In genomic region chr12:79820228-79820958, GRCm38 (mm10) we compare ENCODE assay signal across 24 mouse cellular contexts.
A peak's percentile ranks its signal among the peaks of the same experiment; 100 is the strongest.
DNase-seq lines count a peak whose midpoint lies in the region; ATAC-seq lines count a peak whose summit lies in the region.
"Had no signal": no experiment of that assay in that cellular context is flagged by ENCODE, and none has a peak within 500 bp of the region (broad histone marks: within the 10 kb centered on the region; RNA-seq: fewer than 3 reads in every experiment).

No protein-coding gene starts in this region.

- H3K9ac ChIP-seq in forebrain, embryonic 12.5 days: no peak overlapping the region
- H3K9ac ChIP-seq in midbrain, embryonic 13.5 days (replicated peaks): no peak overlapping the region
- H3K9ac ChIP-seq in limb, embryonic 12.5 days (replicated peaks): no peak overlapping the region
- H3K9ac ChIP-seq: heart, embryonic 13.5 days; hindbrain, embryonic 14.5 days; liver, embryonic 12.5 days had no signal

- H3K27me3 ChIP-seq in forebrain, embryonic 10.5 days (ENCODE audit: poor library complexity, severe bottlenecking): peaks cover 46% of the 10 kb centered on the region
- peaks cover 17% of the 10 kb centered on the region for H3K27me3 ChIP-seq in forebrain, embryonic 12.5 days
- H3K27me3 ChIP-seq in midbrain, embryonic 10.5 days (ENCODE audit: low read depth, poor library complexity, severe bottlenecking): peaks cover 33% of the 10 kb centered on the region
- 0 out of 2 replicates have a peak, but pooled peaks cover 3% of the 10 kb centered on the region for H3K27me3 ChIP-seq in midbrain, embryonic 13.5 days
- no peaks in the 10 kb centered on the region for H3K27me3 ChIP-seq in limb, embryonic 12.5 days
- H3K27me3 ChIP-seq: heart, embryonic 13.5 days; liver, embryonic 12.5 days had no signal

- H3K4me1 ChIP-seq in forebrain, embryonic 10.5 days: peaks cover 47% of the 10 kb centered on the region
- peaks cover 14% of the 10 kb centered on the region for H3K4me1 ChIP-seq in forebrain, embryonic 12.5 days
- peaks cover 30% of the 10 kb centered on the region for H3K4me1 ChIP-seq in midbrain, embryonic 10.5 days
- no peaks in the 10 kb centered on the region for H3K4me1 ChIP-seq in midbrain, embryonic 13.5 days (replicated peaks)
- H3K4me1 ChIP-seq in limb, embryonic 12.5 days (replicated peaks): peaks cover 30% of the 10 kb centered on the region
- H3K4me1 ChIP-seq: liver, embryonic 12.5 days had no signal

- H3K27ac ChIP-seq in forebrain, embryonic 10.5 days: peak overlapping the region; percentile 54
- H3K27ac ChIP-seq in forebrain, embryonic 12.5 days: no peak overlapping the region
- H3K27ac ChIP-seq in midbrain, embryonic 10.5 days (replicated peaks): peak overlapping the region; percentile 38; the same call in 1 of the 2 replicates
- no peak overlapping the region for H3K27ac ChIP-seq in midbrain, embryonic 13.5 days
- peak overlapping the region; percentile 45; the same call in 1 of the 2 replicates for H3K27ac ChIP-seq in limb, embryonic 12.5 days
- H3K27ac ChIP-seq: heart, embryonic 13.5 days; hindbrain, embryonic 14.5 days; kidney, postnatal 0 days; liver, embryonic 12.5 days had no signal

- H3K9me3 ChIP-seq in forebrain, embryonic 10.5 days: no peaks in the 10 kb centered on the region
- no peaks in the 10 kb centered on the region for H3K9me3 ChIP-seq in forebrain, embryonic 12.5 days
- H3K9me3 ChIP-seq in midbrain, embryonic 10.5 days (replicated peaks): no peaks in the 10 kb centered on the region
- H3K9me3 ChIP-seq in midbrain, embryonic 13.5 days: no peaks in the 10 kb centered on the region
- no peaks in the 10 kb centered on the region for H3K9me3 ChIP-seq in limb, embryonic 12.5 days
- H3K9me3 ChIP-seq: heart, embryonic 13.5 days; liver, embryonic 12.5 days had no signal

- H3K4me3 ChIP-seq in forebrain, embryonic 10.5 days: no peak overlapping the region
- H3K4me3 ChIP-seq in forebrain, embryonic 12.5 days (replicated peaks): no peak overlapping the region
- H3K4me3 ChIP-seq in midbrain, embryonic 10.5 days: no peak overlapping the region
- H3K4me3 ChIP-seq in midbrain, embryonic 13.5 days (replicated peaks): no peak overlapping the region
- no peak overlapping the region for H3K4me3 ChIP-seq in limb, embryonic 12.5 days (replicated peaks)
- H3K4me3 ChIP-seq: erythroblast, embryonic 14.5 days; heart, embryonic 13.5 days; liver, embryonic 12.5 days had no signal

- 63% methylated on average over 8 of the region's 8 CpGs for WGBS in forebrain, embryonic 10.5 days
- 71% methylated on average over 8 of the region's 8 CpGs for WGBS in forebrain, embryonic 12.5 days
- 74% methylated on average over 8 of the region's 8 CpGs for WGBS in midbrain, embryonic 10.5 days
- 77% methylated on average over 8 of the region's 8 CpGs for WGBS in midbrain, embryonic 13.5 days
- WGBS in limb, embryonic 12.5 days: 51% methylated on average over 8 of the region's 8 CpGs

- no peak for DNase-seq in forebrain, embryonic 10.5 days (ENCODE audit: extremely low spot score, low spot score)
- DNase-seq in midbrain, embryonic 10.5 days (ENCODE audit: low spot score): no peak
- no peak for DNase-seq in cerebellum, adult 11-12 months
- DNase-seq in MN1 (ENCODE audit: low spot score): no peak
- DNase-seq in kidney, postnatal 4 days: no peak
- DNase-seq: adrenal gland, postnatal 14 days; cerebellum, adult 18-20 months; cerebellum, postnatal 25 days; embryo, embryonic 11 days; kidney, adult 18-20 months; lung, adult 2 months; retina, postnatal 1 day; thymus, postnatal 14 days had no signal

- ATAC-seq in forebrain, embryonic 12.5 days (ENCODE audit: low FRiP score): no peak
- no peak for ATAC-seq in midbrain, embryonic 13.5 days
- no peak for ATAC-seq in limb, embryonic 12.5 days (ENCODE audit: insufficient number of reproducible peaks, insufficient read depth, low FRiP score, low TSS enrichment, low read depth)
- ATAC-seq: activated CD4-positive, CD25-positive, alpha-beta regulatory T cell, adult 4 months; CD4-positive, CD25-positive, alpha-beta regulatory T cell, adult 4 months; forebrain, embryonic 16.5 days; liver, embryonic 12.5 days had no signal

- no peak overlapping the region for H3K4me2 ChIP-seq in forebrain, embryonic 12.5 days
- no peak overlapping the region for H3K4me2 ChIP-seq in midbrain, embryonic 13.5 days (replicated peaks)
- no peak overlapping the region for H3K4me2 ChIP-seq in limb, embryonic 12.5 days
- H3K4me2 ChIP-seq: heart, embryonic 13.5 days; hindbrain, embryonic 14.5 days; liver, embryonic 12.5 days had no signal

- H3K36me3 ChIP-seq in forebrain, embryonic 10.5 days (replicated peaks): no peaks in the 10 kb centered on the region
- H3K36me3 ChIP-seq in forebrain, embryonic 12.5 days (replicated peaks): no peaks in the 10 kb centered on the region
- H3K36me3 ChIP-seq in midbrain, embryonic 10.5 days: no peaks in the 10 kb centered on the region
- H3K36me3 ChIP-seq in midbrain, embryonic 13.5 days: no peaks in the 10 kb centered on the region
- H3K36me3 ChIP-seq in limb, embryonic 12.5 days: no peaks in the 10 kb centered on the region
- H3K36me3 ChIP-seq: heart, embryonic 13.5 days; liver, embryonic 12.5 days had no signal

Comparison
In these comparisons a context has a peak if more than half of its experiments do, and no peak if none do; other contexts are left out.
1. H3K27ac ChIP-seq: peak in forebrain, embryonic 10.5 days (single experiment), midbrain, embryonic 10.5 days (single experiment) and limb, embryonic 12.5 days (single experiment); none in forebrain, embryonic 12.5 days (single experiment) and midbrain, embryonic 13.5 days (single experiment).